Mouse (Mus musculus): ENCODE measurements at regions not wholly inside any gene's neighbourhood (a gene's known extent, or its start where the extent isn't known, plus 50 kb on each side); places are given as distances from the start of the nearest gene placed in this dataset.

- 84% methylated on average over 6 of the region's 6 CpGs for WGBS
- Histone ChIP-seq H3K9ac (ENCODE audit: low read depth, low read length) (no peak overlapping the region), H3K4me2 (replicated peaks; ENCODE audit: low read depth) (no peak overlapping the region), H3K27ac (ENCODE audit: low read depth, low read length) (no peak overlapping the region), H3K4me3 (ENCODE audit: low read depth, low read length) (no peak overlapping the region), H3K27me3 (replicated peaks; ENCODE audit: control insufficient read depth, insufficient read depth, low read length) (no peaks in the 10 kb centered on the region), H3K36me3 (ENCODE audit: control insufficient read depth, insufficient read depth) (no peaks in the 10 kb centered on the region), H3K4me1 (replicated peaks; ENCODE audit: control insufficient read depth, insufficient read depth, low read length) (no peaks in the 10 kb centered on the region), H3K9me3 (ENCODE audit: control insufficient read depth) (no peaks in the 10 kb centered on the region)
- ATAC-seq, result no peak
- no peak for TF ChIP-seq CTCF (IDR thresholded peaks at IDR 0.05; ENCODE audit: low read depth)
Observed at GRCm38 (mm10) chr1:76642703-76643102, 872.2 kb downstream of the Epha4 start.

GRCm38 (mm10) chr1:76644895-76645294, 870.0 kb downstream of the Epha4 start:
- no peaks in the 10 kb centered on the region for H3K4me1 ChIP-seq (replicated peaks; ENCODE audit: control insufficient read depth, insufficient read depth, low read length)
- no peaks in the 10 kb centered on the region for H3K9me3 ChIP-seq (ENCODE audit: control insufficient read depth)
- TF ChIP-seq CTCF (IDR thresholded peaks at IDR 0.05; ENCODE audit: low read depth), result no peak
- H3K9ac ChIP-seq (ENCODE audit: low read depth, low read length), result no peak overlapping the region
- H3K36me3 ChIP-seq (ENCODE audit: control insufficient read depth, insufficient read depth), result no peaks in the 10 kb centered on the region
- H3K4me3 ChIP-seq (ENCODE audit: low read depth, low read length), result no peak overlapping the region
- no peak for ATAC-seq
- no peaks in the 10 kb centered on the region for H3K27me3 ChIP-seq (replicated peaks; ENCODE audit: control insufficient read depth, insufficient read depth, low read length)
- no peak overlapping the region for H3K4me2 ChIP-seq (replicated peaks; ENCODE audit: low read depth)
- H3K27ac ChIP-seq (ENCODE audit: low read depth, low read length), result no peak overlapping the region
- 60% methylated on average over 3 of the region's 3 CpGs for WGBS

- Histone ChIP-seq H3K27me3 (replicated peaks; ENCODE audit: control insufficient read depth, insufficient read depth, low read length) (no peaks in the 10 kb centered on the region), H3K9ac (ENCODE audit: low read depth, low read length) (no peak overlapping the region), H3K36me3 (ENCODE audit: control insufficient read depth, insufficient read depth) (no peaks in the 10 kb centered on the region), H3K4me2 (replicated peaks; ENCODE audit: low read depth) (no peak overlapping the region), H3K9me3 (ENCODE audit: control insufficient read depth) (no peaks in the 10 kb centered on the region), H3K4me1 (replicated peaks; ENCODE audit: control insufficient read depth, insufficient read depth, low read length) (no peaks in the 10 kb centered on the region), H3K27ac (ENCODE audit: low read depth, low read length) (no peak overlapping the region), H3K4me3 (ENCODE audit: low read depth, low read length) (no peak overlapping the region)
- ATAC-seq, result no peak
- 66% methylated on average over 1 of the region's 1 CpGs for whole genome bisulfite sequencing
- TF ChIP-seq CTCF (IDR thresholded peaks at IDR 0.05; ENCODE audit: low read depth), result no peak
Observed at GRCm38 (mm10) chr1:76654826-76655225, 860.1 kb downstream of the Epha4 start.

- no peak for TF ChIP-seq CTCF (IDR thresholded peaks at IDR 0.05; ENCODE audit: low read depth)
- no peak overlapping the region for H3K9ac ChIP-seq (ENCODE audit: low read depth, low read length)
- no peaks in the 10 kb centered on the region for H3K4me1 ChIP-seq (replicated peaks; ENCODE audit: control insufficient read depth, insufficient read depth, low read length)
- WGBS, result 85% methylated on average over 4 of the region's 4 CpGs
- H3K27ac ChIP-seq (ENCODE audit: low read depth, low read length), result no peak overlapping the region
- H3K9me3 ChIP-seq (ENCODE audit: control insufficient read depth), result no peaks in the 10 kb centered on the region
- H3K4me3 ChIP-seq (ENCODE audit: low read depth, low read length), result no peak overlapping the region
- H3K36me3 ChIP-seq (ENCODE audit: control insufficient read depth, insufficient read depth), result no peaks in the 10 kb centered on the region
- no peaks in the 10 kb centered on the region for H3K27me3 ChIP-seq (replicated peaks; ENCODE audit: control insufficient read depth, insufficient read depth, low read length)
- no peak overlapping the region for H3K4me2 ChIP-seq (replicated peaks; ENCODE audit: low read depth)
- no peak for ATAC-seq
Observed at GRCm38 (mm10) chr1:76658228-76658627, 856.7 kb downstream of the Epha4 start.

GRCm38 (mm10) chr1:76660146-76660545, 854.7 kb downstream of the Epha4 start:
- no peaks in the 10 kb centered on the region for H3K4me1 ChIP-seq (replicated peaks; ENCODE audit: control insufficient read depth, insufficient read depth, low read length)
- no peaks in the 10 kb centered on the region for H3K36me3 ChIP-seq (ENCODE audit: control insufficient read depth, insufficient read depth)
- no peak overlapping the region for H3K27ac ChIP-seq (ENCODE audit: low read depth, low read length)
- no peak overlapping the region for H3K9ac ChIP-seq (ENCODE audit: low read depth, low read length)
- ATAC-seq, result no peak
- H3K9me3 ChIP-seq (ENCODE audit: control insufficient read depth), result no peaks in the 10 kb centered on the region
- WGBS, result 85% methylated on average over 3 of the region's 3 CpGs
- no peak for TF ChIP-seq CTCF (IDR thresholded peaks at IDR 0.05; ENCODE audit: low read depth)
- no peak overlapping the region for H3K4me2 ChIP-seq (replicated peaks; ENCODE audit: low read depth)
- H3K4me3 ChIP-seq (ENCODE audit: low read depth, low read length), result no peak overlapping the region
- H3K27me3 ChIP-seq (replicated peaks; ENCODE audit: control insufficient read depth, insufficient read depth, low read length), result no peaks in the 10 kb centered on the region

- Histone ChIP-seq H3K4me1 (replicated peaks; ENCODE audit: control insufficient read depth, insufficient read depth, low read length) (no peaks in the 10 kb centered on the region), H3K9ac (ENCODE audit: low read depth, low read length) (no peak overlapping the region), H3K36me3 (ENCODE audit: control insufficient read depth, insufficient read depth) (no peaks in the 10 kb centered on the region), H3K27me3 (replicated peaks; ENCODE audit: control insufficient read depth, insufficient read depth, low read length) (no peaks in the 10 kb centered on the region), H3K4me3 (ENCODE audit: low read depth, low read length) (no peak overlapping the region), H3K9me3 (ENCODE audit: control insufficient read depth) (no peaks in the 10 kb centered on the region), H3K27ac (ENCODE audit: low read depth, low read length) (no peak overlapping the region), H3K4me2 (replicated peaks; ENCODE audit: low read depth) (no peak overlapping the region)
- 74% methylated on average over 4 of the region's 4 CpGs for WGBS
- no peak for TF ChIP-seq CTCF (IDR thresholded peaks at IDR 0.05; ENCODE audit: low read depth)
- ATAC-seq, result no peak
Observed at GRCm38 (mm10) chr1:76664381-76664780, 850.5 kb downstream of the Epha4 start.

- Histone ChIP-seq H3K4me2 (replicated peaks; ENCODE audit: low read depth) (no peak overlapping the region), H3K27me3 (replicated peaks; ENCODE audit: control insufficient read depth, insufficient read depth, low read length) (no peaks in the 10 kb centered on the region), H3K36me3 (ENCODE audit: control insufficient read depth, insufficient read depth) (no peaks in the 10 kb centered on the region), H3K9ac (ENCODE audit: low read depth, low read length) (no peak overlapping the region), H3K27ac (ENCODE audit: low read depth, low read length) (no peak overlapping the region), H3K4me3 (ENCODE audit: low read depth, low read length) (no peak overlapping the region), H3K4me1 (replicated peaks; ENCODE audit: control insufficient read depth, insufficient read depth, low read length) (no peaks in the 10 kb centered on the region), H3K9me3 (ENCODE audit: control insufficient read depth) (no peaks in the 10 kb centered on the region)
- WGBS, result 68% methylated on average over 6 of the region's 6 CpGs
- TF ChIP-seq CTCF (IDR thresholded peaks at IDR 0.05; ENCODE audit: low read depth), result no peak
- no peak for ATAC-seq
Observed at GRCm38 (mm10) chr1:76676836-76677235, 838.1 kb downstream of the Epha4 start.
